Mouse (Mus musculus): Measurements from ENCODE around the gene Baz2a. TPM values are rescaled to one million over a fixed set of nuclear protein-coding genes. Genes with fewer than 3 reads are reported as not detected.

Gene Baz2a
- polyA plus RNA-seq, 1 experiment from 2014 or later, result 11.2 TPM

DNA sequence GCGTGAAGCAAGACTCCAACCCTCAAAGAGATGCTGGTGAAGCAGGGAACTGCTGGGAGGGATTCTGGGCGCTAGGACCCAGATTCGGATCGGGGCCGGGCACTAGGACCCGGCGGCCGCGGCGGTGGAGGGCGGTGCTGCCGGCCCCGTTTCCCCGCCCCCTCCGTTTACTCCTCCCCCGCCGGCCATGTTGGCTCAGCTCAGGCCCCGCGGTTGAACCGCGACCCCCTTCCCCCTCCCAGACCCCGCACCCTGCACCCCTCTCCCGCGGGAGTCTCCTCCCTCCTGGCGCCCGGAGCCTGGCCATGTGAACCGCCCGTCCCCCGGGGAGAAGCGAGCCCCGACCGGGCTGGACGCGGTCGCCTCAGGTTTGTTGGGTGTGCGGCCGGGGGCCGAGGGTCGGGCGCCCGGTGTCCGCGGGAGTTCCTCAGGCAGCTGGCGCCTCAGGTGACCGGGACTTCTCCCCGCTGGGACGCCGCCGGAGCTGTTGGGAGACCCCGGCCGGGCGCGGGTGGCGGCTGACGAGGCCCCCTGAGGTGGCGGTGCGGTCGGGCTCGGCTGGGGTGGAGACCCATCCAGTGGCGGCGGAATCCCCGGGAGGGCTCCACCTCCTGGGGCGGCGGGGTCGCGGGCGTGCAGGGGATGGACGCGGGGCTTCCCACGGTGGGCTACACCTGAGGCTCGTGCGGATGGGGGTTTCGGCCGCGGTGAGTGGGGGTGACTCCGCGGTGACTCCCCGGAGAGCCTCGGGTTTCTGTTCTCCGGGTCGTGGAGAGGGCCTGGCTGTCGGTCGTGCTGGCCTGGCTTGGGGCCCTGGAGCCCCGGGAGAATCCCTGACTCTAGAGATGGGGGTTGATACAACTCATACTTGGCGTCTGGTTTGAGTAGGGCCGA lies 5.6 kb downstream of the Baz2a start:
- Histone ChIP-seq H3K4me2 (replicated peaks; ENCODE audit: low read depth, low read length) (peak overlapping the region; percentile 74), H3K36me3 (ENCODE audit: insufficient read depth, low read length) (no peaks in the 10 kb centered on the region), H3K4me1 (ENCODE audit: insufficient read depth, low read depth, low read length) (peaks cover 12% of the 10 kb centered on the region; the same call in 1 of the 2 replicates), H3K27ac (ENCODE audit: low read length) (peak overlapping the region; percentile 88), H3K4me3 (ENCODE audit: low read depth, low read length) (peak overlapping the region; percentile 97), H3K9me3 (ENCODE audit: low read length) (no peaks in the 10 kb centered on the region), H3K9ac (replicated peaks; ENCODE audit: low read depth) (peak overlapping the region; percentile 94), H3K27me3 (replicated peaks; ENCODE audit: insufficient read depth, low read length) (no peaks in the 10 kb centered on the region)
- peak; percentile 69 for ATAC-seq
- peak; percentile 29 for TF ChIP-seq CTCF (IDR thresholded peaks at IDR 0.05)
- TF ChIP-seq EP300 (IDR thresholded peaks at IDR 0.05), result no peak
- WGBS, result 0% methylated on average over 39 of the region's 86 CpGs
- DNase-seq (ENCODE audit: low spot score), result peak; percentile 94

- no peaks in the 10 kb centered on the region for H3K27me3 ChIP-seq (replicated peaks; ENCODE audit: insufficient read depth, low read length)
- peaks cover 12% of the 10 kb centered on the region; the same call in 1 of the 2 replicates for H3K4me1 ChIP-seq (ENCODE audit: insufficient read depth, low read depth, low read length)
- peak; percentile 76 for DNase-seq (ENCODE audit: low spot score)
- under 1% methylated on average over 13 of the region's 13 CpGs for WGBS
- H3K9ac ChIP-seq (replicated peaks; ENCODE audit: low read depth), result peak overlapping the region; percentile 94
- TF ChIP-seq EP300 (IDR thresholded peaks at IDR 0.05) (0 out of 2 replicates have a peak, but pooled peaks have one; percentile 26), CTCF (IDR thresholded peaks at IDR 0.05) (no peak)
- H3K36me3 ChIP-seq (ENCODE audit: insufficient read depth, low read length), result no peaks in the 10 kb centered on the region
- no peaks in the 10 kb centered on the region for H3K9me3 ChIP-seq (ENCODE audit: low read length)
- peak overlapping the region; percentile 97 for H3K4me3 ChIP-seq (ENCODE audit: low read depth, low read length)
- ATAC-seq, result no peak
- peak overlapping the region; percentile 74 for H3K4me2 ChIP-seq (replicated peaks; ENCODE audit: low read depth, low read length)
- peak overlapping the region; percentile 88 for H3K27ac ChIP-seq (ENCODE audit: low read length)
Measured at GRCm38 (mm10) chr10:128097587-128097971, 6.2 kb downstream of the Baz2a start.

- Histone ChIP-seq H3K27me3 (replicated peaks; ENCODE audit: insufficient read depth, low read length) (no peaks in the 10 kb centered on the region), H3K9ac (replicated peaks; ENCODE audit: low read depth) (no peak overlapping the region), H3K4me3 (ENCODE audit: low read depth, low read length) (no peak overlapping the region), H3K4me2 (replicated peaks; ENCODE audit: low read depth, low read length) (no peak overlapping the region), H3K36me3 (ENCODE audit: insufficient read depth, low read length) (peaks cover 31% of the 10 kb centered on the region), H3K9me3 (ENCODE audit: low read length) (no peaks in the 10 kb centered on the region), H3K27ac (ENCODE audit: low read length) (no peak overlapping the region), H3K4me1 (ENCODE audit: insufficient read depth, low read depth, low read length) (no peaks in the 10 kb centered on the region)
- ATAC-seq (no peak), DNase-seq (ENCODE audit: low spot score) (no peak)
- TF ChIP-seq EP300 (IDR thresholded peaks at IDR 0.05), result no peak
- no peak for TF ChIP-seq CTCF (IDR thresholded peaks at IDR 0.05)
- WGBS, result 80% methylated on average over 4 of the region's 4 CpGs
Measured at GRCm38 (mm10) chr10:128110103-128110761, 18.9 kb downstream of the Baz2a start.

DNA sequence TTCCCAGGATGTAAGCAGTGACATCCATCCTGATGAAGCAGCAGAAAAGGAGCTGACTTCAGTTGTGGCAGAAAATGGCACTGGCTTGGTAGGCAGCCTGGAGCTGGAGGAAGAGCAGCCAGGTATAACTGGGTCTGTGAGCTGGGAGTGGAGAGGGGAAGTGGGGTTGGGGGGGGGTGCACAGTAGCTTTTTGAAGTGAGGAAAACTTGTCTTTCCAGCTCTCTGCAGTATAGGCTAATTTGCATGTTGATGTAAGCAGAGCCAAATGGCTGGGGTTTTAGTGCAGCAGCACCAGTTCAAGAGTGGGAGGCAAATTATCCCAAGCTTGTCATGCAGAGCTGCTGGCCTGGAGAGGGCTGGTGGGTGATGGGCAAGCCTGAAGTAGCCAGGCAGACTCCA lies 19.9 kb downstream of the Baz2a start:
- TF ChIP-seq CTCF (IDR thresholded peaks at IDR 0.05) (no peak), EP300 (IDR thresholded peaks at IDR 0.05) (no peak)
- Histone ChIP-seq H3K4me1 (ENCODE audit: insufficient read depth, low read depth, low read length) (no peaks in the 10 kb centered on the region), H3K4me3 (ENCODE audit: low read depth, low read length) (no peak overlapping the region), H3K36me3 (ENCODE audit: insufficient read depth, low read length) (peaks cover 35% of the 10 kb centered on the region), H3K9me3 (ENCODE audit: low read length) (no peaks in the 10 kb centered on the region), H3K9ac (replicated peaks; ENCODE audit: low read depth) (no peak overlapping the region), H3K27ac (ENCODE audit: low read length) (no peak overlapping the region), H3K4me2 (replicated peaks; ENCODE audit: low read depth, low read length) (no peak overlapping the region), H3K27me3 (replicated peaks; ENCODE audit: insufficient read depth, low read length) (no peaks in the 10 kb centered on the region)
- ATAC-seq (no peak), DNase-seq (ENCODE audit: low spot score) (no peak)

GRCm38 (mm10) chr10:128123833-128124232 lies 32.5 kb downstream of the Baz2a start:
- TF ChIP-seq EP300 (IDR thresholded peaks at IDR 0.05), result no peak
- TF ChIP-seq CTCF (IDR thresholded peaks at IDR 0.05), result no peak
- no peak for ATAC-seq
- 94% methylated on average over 7 of the region's 7 CpGs for WGBS
- DNase-seq (ENCODE audit: low spot score), result no peak
- H3K27me3 ChIP-seq (replicated peaks; ENCODE audit: insufficient read depth, low read length), result no peaks in the 10 kb centered on the region
- H3K4me3 ChIP-seq (ENCODE audit: low read depth, low read length), result no peak overlapping the region
- no peaks in the 10 kb centered on the region for H3K4me1 ChIP-seq (ENCODE audit: insufficient read depth, low read depth, low read length)
- no peak overlapping the region for H3K4me2 ChIP-seq (replicated peaks; ENCODE audit: low read depth, low read length)
- H3K9ac ChIP-seq (replicated peaks; ENCODE audit: low read depth), result no peak overlapping the region
- peaks cover 79% of the 10 kb centered on the region for H3K36me3 ChIP-seq (ENCODE audit: insufficient read depth, low read length)
- no peaks in the 10 kb centered on the region for H3K9me3 ChIP-seq (ENCODE audit: low read length)
- H3K27ac ChIP-seq (ENCODE audit: low read length), result no peak overlapping the region

GRCm38 (mm10) chr10:128124831-128125230 lies 33.5 kb downstream of the Baz2a start:
- H3K4me2 ChIP-seq (replicated peaks; ENCODE audit: low read depth, low read length), result no peak overlapping the region
- no peak for ATAC-seq
- DNase-seq (ENCODE audit: low spot score), result no peak
- H3K4me3 ChIP-seq (ENCODE audit: low read depth, low read length), result no peak overlapping the region
- H3K9ac ChIP-seq (replicated peaks; ENCODE audit: low read depth), result no peak overlapping the region
- no peak overlapping the region for H3K27ac ChIP-seq (ENCODE audit: low read length)
- H3K4me1 ChIP-seq (ENCODE audit: insufficient read depth, low read depth, low read length), result no peaks in the 10 kb centered on the region
- H3K27me3 ChIP-seq (replicated peaks; ENCODE audit: insufficient read depth, low read length), result no peaks in the 10 kb centered on the region
- TF ChIP-seq CTCF (IDR thresholded peaks at IDR 0.05), result no peak
- no peak for TF ChIP-seq EP300 (IDR thresholded peaks at IDR 0.05)
- peaks cover 70% of the 10 kb centered on the region for H3K36me3 ChIP-seq (ENCODE audit: insufficient read depth, low read length)
- H3K9me3 ChIP-seq (ENCODE audit: low read length), result no peaks in the 10 kb centered on the region
- WGBS, result 92% methylated on average over 9 of the region's 9 CpGs

All from lung, postnatal 0 days (tissue).